Mouse (Mus musculus): ENCODE data around the gene Fam49a.

DNA sequence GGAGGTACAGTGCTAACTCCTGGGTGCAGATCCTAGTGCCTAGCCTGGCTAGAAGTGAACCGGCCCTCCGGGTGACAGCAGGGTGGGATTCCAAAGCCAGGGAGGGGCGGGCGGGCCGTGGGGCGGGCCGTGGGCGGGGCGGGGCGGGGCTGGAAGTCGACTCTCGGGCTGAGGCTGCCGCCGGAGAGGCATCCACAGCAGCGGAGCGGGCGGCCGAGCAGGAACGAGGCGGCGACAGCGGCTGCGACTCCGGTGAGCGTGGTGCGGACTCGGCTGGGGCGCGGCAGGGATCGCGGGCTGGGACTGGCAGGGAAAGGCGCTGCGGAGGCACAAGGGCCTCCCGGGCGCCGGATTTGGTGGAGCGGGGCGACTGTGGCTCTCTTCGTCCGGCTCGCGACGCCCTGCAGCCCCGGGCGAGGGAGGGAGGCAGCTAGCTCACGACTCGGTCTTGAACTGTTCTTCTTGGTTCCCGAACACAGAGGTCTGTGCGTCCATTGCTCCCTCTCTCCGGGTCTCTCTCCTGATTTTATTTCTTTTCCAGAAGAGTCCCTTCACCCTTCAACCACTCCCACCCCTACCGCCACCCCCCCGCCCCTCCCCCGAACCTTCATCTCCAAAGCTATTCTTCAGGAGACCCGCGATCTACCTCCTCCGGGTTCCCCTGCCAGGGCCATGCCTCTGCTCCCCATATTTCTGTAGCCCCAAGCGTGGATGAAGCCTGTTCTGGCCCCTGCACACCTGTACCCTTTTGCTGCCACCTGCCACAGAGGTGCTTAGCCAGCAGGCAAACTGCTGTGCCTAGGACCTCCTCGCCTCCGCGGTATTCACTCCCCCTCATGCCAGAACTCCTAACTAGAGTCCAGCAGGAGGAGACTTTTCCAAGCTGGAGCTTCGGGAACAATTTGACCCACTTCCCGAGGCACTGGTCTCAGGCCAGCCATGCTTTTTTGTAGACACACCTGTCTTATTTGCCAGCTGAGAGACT lies at the start of gene Fam49a:
- TF ChIP-seq CTCF (IDR thresholded peaks at IDR 0.05; ENCODE audit: low read depth, low read length) (no peak), POLR2A (IDR thresholded peaks at IDR 0.05; ENCODE audit: extremely low read depth, insufficient read depth, low read length) (peak; percentile 68)

All from liver, adult 2 months (tissue).